Mouse (Mus musculus) heart, postnatal 25 days (tissue): Measurements from ENCODE around the gene Cplx3. TPM values are rescaled to one million over a fixed set of nuclear protein-coding genes. Genes with fewer than 3 reads are reported as not detected.

Source experiments
- DNase-seq: peaks from one replicate; pipeline ENCODE4 v3.0.0; 2022; ENCODE audit warnings: low spot score
- intact Hi-C: fragments of 180-260 bp; cut with DNase I; formaldehyde crosslinking; loops from one replicate; pipeline ENCODE4 v1.15.1; 2025
- total RNA-seq, 2 experiments: library from RNA; stranded (reverse); gene quantifications; 2 replicates each; pipeline ENCODE4 v1.2.3; 2021

Gene Cplx3
- not detected for total RNA-seq

DNA sequence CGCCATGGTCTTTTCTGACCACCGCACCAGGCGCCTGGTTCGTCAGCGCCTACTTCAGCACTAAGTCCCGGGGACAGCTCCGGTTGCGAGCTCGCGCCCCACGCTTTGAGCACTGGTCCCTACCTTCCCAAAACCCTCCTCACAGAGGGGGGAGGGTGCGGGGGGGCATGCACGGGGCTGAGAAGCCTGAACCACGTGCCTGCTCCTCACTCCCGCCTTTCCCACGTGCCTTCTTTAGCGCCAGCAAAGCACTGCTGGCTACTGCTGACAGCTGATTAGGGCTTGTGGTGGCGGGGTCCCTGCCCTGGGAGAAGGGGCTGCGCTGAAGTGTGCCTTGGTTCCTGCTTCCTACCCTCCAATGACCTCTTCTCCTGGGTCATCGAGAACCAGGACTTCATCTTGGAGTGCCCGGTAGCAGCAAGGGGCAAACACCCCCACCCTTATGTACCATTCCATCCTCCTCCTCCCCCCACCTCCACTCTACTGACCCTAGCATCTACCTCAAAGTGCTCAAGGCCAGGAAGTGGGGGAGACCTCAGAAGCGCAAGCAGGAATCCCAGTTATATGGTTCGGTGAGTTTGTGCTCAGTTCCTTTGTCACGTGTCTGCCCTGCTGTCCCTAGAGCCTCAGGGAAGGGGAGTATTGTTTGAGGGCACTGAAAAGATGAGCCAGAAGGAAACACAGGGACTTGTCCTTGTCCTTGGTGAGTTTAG lies at the start of gene Cplx3:
Cplx3 (minus strand) TSS at position 143 of the 713 bp plus-strand sequence.
- DNase-seq: no peak
- intact Hi-C loops: no loop called here

DNA sequence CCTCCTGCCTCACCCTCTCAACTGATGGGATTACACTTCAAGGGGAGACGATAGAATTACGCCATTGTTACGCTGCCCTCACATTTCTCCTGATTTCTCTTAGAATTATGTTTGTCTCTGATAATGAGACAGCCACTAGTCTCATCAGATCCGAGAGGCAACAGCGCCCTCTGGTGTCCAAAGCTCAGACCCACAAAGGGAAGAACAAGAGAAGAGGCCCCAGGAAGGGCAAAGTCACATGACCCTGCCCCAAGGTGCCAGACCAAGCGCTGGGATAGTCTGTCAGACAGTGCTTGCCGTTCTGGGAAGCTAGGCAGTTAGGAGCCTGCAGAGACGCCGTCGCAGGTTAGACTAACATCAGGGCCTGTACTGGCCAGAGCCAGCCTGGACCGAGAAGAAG lies 49.7 kb upstream of the Cplx3 start:
- intact Hi-C loops: loop anchor here (1.0 to 5.0 kb wide), 4 partner anchors 26 to 169 kb away; partner anchors contain the start of gene Cox5a
- peak; percentile 77 for DNase-seq

DNA sequence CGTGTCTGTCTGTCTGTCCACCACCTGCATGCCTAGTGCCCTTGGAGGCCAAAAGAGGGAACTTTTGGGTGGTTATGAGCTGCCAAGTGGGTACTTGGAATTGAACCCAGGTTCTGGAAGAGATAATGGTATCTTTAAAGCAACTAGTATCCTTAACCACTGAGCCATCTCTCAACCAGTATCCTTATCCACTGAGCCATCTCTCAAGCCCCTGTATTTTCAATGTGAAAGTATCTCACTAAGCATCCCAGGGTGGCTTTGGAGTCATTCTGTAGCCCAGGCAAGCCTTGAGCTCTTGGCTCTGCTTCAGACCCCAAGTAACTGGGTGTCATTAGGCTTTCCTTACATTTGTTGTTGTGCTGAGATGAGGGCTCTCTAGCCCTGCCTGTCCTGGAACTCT lies 48.9 kb upstream of the Cplx3 start:
- DNase-seq: no peak
- intact Hi-C loops: loop anchor here (1.0 to 5.0 kb wide), 3 partner anchors 26 to 133 kb away; partner anchors contain the start of gene Cox5a

DNA sequence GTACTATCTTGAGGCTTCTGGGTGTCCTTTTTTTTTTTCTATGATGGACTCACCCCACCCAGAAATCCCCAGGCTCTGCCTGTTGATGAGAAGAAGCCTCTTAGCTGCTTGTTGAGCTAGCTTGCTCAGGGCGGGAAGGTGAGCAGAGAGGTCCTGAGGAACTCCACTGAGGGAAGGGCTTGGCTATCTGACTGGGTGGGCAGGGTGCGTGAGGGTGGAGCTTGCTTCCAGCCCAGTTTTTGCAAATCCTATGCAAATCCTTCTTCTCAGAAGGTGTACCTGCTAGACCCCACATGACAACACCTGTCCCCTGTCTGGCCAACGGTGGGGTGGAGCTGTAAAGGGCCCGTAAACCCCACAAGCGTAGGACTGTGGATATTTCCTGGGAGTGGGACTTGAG lies 47.2 kb upstream of the Cplx3 start, which contains the start of gene Csk:
Csk (minus strand) TSS at position 349 of the 400 bp plus-strand sequence.
- intact Hi-C loops: no loop called here
- DNase-seq: no peak

DNA sequence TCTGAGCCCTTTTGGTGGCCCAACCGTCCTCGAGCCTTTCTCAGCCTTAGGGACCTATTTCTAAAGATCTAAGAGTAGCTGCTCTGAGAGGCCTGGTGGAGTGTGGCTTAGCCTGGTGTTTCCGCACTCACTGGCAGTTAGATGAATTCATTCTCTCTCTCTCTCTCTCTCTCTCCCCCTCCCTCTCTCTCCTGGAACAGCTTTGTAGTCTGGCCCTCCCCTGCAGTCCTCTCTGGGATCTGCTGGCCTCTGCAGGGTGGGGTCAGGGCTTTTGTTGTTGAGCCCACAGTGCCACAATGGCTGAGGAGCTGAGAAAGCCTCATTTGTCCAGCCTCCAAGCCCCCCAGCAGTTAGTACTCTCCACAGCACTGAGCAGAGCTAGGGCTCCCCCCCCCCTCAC lies 46.8 kb upstream of the Cplx3 start:
- DNase-seq: no peak
- intact Hi-C loops: no loop called here

DNA sequence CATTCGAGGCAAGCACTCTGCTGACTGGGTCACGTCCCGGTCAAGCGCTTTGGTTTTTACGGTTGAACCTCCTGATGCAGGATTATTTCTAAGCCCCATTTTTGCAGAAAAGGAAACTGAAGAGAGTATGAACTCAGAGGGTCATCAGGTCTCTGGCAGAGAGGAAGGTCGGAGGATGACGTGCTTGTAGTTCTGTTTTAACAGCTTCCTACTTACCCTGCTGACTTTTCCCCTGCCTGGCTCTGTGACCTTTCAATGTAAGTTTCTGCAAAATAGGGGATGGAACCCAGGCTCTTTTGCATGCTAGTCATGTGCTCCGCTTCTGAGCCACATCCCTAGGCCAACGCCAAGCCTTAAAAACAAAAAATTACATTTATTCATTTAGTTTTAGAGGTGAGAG lies 46.3 kb upstream of the Cplx3 start:
- intact Hi-C loops: no loop called here

DNA sequence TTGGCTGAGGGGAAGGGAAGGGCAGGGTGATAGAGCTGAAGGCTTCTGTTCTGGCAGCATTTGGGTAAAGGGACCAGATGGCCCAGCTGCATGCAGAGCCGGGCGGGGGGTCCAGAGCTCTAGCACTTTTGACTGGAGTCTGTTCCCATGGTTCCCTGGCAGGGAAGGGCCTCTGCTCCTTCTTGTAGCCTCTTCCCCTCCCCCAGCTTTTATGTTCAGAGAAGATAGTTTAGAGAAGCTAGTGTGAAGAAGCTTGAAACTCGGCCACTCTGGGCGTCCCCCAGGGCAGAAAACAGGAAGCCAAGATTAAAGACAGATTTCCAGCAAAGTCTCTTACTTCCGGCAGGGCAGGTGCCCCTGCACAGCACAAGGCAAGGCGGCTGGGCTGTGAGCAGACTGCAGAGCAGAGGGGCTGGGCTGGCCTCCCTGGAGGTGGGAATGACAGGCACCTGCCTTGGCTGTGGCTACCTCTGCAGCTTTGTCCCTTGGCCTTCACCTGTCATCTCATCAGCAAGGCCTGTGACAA lies 44.8 kb upstream of the Cplx3 start:
- DNase-seq: no peak
- intact Hi-C loops: no loop called here

More for the DNA sequence above, 46.3 kb upstream of the Cplx3 start:
- no peak for DNase-seq

DNA sequence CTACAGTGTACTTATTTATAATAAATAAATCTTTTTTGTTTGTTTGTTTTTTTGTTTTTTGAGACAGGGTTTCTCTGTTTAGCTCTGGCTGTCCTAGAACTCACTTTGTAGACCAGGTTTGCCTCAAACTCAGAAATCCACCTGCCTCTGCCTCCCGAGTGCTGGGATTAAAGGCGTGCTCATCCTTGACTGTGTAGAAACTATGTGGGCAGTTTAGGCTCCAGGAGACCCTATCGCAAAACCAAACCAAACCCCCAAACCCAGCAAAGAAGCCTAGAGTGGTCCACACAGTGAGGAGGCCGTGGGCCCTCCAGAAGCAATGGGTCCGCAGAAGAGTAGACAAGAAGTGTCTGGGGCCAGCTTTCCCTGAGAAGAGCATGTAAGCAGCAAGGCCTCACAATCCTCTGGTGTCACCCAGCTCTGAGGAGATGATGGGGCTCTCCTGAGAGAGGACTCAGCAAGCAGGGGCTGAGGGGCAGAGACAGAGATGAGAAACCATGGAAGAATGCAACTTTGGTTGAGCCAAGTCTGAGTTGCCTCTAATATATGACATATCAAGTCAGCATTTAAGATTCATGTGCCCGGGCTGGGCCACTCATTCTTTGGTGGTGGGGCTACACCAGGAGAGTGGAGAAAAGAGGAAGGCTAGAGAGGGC lies 44.2 kb upstream of the Cplx3 start:
- intact Hi-C loops: no loop called here
- no peak for DNase-seq

DNA sequence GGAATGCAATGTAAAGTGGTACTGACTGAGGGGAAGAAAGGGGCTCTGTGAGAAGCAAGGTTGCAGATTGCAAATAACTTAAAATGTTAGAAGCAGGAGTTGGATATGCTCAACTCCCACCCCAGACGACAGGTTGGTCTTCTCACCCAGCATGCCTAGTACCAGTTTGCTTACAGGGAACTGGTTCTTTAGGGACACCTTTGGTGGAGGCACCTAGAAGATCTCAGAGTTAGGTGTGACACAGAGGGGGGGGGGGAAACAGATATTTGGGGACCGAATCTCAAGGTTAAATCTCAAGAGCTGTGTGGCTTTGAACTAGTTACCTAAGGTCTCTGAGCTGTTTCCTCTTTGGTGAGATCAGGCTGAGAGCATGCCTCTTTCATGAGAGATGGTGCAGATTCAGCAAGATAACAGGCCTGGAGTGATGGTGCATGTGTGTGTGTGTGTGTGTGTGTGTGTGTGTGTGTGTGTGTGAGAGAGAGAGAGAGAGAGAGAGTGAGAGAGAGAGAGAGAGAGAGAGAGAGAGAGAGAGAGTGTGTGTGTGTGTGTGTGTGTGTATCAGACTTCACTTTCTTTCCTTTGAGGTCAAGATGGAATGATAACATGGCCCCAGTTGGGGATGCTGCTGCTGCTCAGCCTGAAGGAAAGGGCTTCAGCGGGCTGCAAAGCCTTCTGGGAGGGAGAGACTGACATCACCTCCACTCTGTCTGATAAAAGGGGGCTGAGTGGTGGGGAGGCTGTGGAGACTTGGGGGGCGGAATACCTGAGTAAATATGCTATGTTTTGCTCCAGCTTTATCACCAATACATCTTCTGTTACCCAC lies 41.4 kb upstream of the Cplx3 start:
- intact Hi-C loops: no loop called here
- no peak for DNase-seq

DNA sequence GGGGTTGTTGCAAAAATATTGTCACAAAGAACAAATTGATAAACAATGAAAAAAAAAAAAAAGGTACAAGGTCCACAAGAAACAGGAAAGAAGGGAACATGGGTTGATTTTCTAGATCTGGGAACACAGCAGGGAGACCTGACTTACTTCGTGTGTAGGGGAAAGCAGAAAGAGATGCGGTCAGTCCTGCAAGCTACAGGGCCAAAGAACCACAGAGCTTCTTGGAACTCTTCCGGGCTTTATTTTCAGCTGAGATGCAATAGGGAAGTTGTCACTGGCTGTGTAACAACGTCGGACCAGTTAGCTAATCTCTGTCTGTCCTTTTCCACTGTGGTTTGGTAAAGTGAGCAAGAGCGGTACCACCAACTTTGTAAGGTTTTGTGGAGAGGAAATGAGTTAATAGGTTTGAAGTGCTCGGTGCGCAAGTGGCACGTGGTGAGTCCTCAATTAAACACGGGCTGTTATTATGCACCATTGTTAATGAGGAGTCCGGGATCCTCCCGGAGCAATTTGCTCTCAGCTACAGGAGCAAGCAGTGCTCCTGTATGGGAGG lies 40.5 kb upstream of the Cplx3 start:
- intact Hi-C loops: no loop called here
- DNase-seq: no peak

DNA sequence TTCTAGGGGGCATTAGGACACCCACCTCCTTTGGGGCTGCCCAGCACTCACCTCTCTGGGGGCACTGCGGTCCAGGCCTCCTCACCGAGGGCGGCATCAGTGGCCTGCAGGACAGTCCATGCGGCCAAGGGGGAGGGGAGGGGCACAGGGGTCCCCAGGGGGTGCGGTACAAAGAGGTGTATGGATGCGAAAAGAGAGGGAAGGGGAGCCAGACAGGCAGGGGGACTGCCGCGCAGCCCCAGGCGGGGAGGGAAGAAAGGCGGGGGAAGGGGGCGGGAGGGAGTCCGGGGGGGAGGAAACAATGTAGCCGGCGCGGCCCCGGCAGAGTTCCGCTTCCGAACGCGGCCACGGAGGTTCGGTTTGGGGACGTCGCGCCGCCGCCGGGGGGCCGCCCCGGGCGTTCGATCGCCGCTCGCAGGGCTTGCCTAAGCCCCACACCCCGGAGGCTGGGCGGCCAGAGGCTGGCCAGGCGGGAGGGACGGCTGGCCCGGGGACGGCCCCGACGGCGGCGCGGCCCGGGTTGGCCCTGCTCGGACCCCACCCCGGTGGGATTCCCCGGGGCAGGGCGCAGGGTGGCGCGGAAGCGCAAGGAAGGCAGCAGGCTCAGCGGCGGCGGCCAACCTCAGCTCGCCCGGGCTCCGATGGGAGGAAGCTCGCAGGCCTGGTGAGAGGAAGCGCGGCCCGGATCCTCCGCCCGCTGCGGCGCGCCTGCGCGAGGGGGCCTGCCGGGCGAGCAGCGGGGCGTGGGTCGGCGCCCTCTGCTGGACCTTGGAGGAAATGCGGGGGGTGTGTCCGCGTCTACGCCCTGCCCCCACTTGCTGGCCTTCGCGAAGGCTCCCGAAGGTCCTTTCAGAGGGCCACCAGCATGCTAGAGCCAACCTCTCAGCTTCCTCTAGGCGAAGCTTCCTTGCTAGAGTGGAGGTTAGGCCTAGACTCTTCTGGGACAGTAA lies 39.1 kb upstream of the Cplx3 start:
- peak; percentile 91 for DNase-seq
- intact Hi-C loops: loop anchor here (5.0 kb wide), 1 partner anchor 123 kb away; the partner anchor contains the start of gene Cox5a

DNA sequence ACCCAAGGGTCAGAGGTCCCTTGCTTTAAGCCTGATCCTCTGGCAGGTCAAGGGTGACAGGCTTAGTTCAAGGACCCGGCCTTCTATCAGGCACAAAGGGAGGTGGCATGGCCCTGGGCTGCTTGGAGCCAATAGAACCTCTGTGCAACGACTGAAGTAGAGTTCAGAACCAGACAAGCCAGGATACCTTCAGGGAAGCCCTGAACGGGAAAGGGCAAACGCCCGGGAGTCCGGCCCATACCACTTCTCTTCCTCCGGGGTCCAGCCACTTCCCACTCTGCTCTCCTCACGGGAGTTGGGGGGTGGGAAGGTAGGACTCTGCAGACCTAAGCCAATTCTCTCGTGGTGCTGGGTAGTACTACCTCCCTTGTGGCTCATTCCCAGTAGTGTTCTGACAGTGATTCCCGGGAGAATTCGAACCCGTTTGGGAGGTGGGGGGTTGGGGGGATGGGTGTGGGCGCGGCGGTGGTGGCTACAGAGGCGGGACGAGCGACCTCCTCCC lies 38.4 kb upstream of the Cplx3 start:
- DNase-seq: no peak
- intact Hi-C loops: loop anchor here (5.0 kb wide), 1 partner anchor 122 kb away; the partner anchor contains the start of gene Cox5a

DNA sequence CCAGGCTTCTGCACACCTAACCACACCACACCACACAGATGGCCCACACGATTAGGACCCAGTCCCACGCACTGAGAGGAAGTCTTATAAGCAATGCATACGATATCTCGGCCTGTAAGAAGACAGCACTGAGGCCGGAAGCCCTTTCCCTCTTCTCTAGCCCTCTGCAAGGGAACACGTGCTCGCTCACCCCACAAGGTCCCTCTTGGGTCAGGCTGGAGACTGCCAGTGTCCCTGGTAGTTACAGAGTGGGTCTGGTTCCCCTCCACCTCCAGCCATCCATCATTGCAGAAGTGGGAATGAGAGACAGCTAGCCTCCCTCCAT lies 37.7 kb upstream of the Cplx3 start:
- DNase-seq: no peak
- intact Hi-C loops: loop anchor here (5.0 kb wide), 1 partner anchor 122 kb away; the partner anchor contains the start of gene Cox5a

DNA sequence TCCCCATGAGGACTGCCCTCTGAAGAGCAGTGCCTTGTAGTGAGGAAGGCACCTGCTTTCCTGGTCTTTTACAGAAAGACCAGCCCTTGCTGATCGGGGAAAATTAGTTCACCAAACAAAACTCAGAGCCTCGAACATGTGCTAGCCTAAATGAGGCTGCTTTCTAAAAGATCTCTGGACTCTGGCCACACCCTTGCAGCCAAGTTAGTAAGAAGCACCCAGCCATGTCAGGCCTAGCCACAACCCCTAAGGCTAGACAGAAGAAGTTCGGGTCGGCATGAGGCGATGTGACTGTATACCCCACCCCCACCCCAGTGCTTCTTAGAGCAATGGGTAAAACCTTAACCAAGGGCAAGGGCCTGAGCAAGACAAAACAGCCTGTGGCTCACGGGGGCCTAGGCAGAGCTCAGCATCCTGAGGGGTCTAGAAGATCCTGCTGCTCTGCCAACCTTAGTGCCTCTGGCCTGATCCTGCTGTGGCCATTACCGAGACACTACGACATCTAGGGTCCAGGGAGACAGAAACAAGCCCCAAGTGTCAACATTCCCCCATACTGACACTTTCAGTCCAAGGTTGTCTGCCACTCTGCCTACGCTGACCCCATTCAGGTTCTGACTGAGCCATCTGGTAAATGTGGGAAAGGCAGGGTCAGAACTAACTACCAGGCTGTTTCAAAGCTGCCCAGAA lies 37.2 kb upstream of the Cplx3 start:
- intact Hi-C loops: loop anchor here (5.0 kb wide), 1 partner anchor 121 kb away; the partner anchor contains the start of gene Cox5a

DNA sequence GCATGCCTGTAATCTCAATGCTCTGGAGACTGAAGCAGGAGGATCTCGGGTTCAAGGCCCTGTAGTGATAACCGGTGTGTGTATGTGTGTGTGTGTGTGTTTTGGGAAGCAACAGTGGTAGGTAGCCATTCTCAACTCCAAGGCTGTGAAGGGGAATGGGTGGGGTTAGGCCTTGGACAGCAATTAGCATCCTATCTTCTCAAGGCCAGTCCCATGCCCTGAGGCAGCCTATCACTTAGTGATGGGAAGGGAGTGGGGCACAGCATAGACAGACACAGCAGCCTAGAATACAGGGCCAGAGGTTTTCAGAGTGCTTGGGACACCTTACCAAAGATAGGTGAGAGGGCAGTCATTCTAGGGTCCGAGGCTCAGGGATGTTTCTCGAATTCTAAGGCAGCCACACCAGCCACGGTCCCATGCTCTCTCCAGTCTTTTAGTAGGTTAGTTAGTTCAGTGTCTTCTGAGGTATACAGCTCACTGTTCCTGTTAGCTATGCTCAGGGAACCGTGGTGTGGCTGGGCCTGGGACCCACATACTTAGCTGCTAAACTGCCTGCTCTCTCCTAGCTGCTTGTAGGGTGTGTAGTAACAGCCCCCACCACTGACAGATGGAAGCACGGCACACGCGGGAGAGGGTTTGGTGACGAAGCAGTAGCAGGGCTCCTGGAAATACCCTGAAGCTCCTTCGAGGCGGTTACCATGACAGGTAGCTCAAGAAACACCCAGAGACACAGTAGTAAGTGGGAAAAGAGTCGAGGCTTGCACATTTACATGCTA lies 35.9 kb upstream of the Cplx3 start:
- intact Hi-C loops: loop anchor here (5.0 kb wide), 1 partner anchor 120 kb away; the partner anchor contains the start of gene Cox5a

More for the DNA sequence above, 37.2 kb upstream of the Cplx3 start:
- DNase-seq: no peak

DNA sequence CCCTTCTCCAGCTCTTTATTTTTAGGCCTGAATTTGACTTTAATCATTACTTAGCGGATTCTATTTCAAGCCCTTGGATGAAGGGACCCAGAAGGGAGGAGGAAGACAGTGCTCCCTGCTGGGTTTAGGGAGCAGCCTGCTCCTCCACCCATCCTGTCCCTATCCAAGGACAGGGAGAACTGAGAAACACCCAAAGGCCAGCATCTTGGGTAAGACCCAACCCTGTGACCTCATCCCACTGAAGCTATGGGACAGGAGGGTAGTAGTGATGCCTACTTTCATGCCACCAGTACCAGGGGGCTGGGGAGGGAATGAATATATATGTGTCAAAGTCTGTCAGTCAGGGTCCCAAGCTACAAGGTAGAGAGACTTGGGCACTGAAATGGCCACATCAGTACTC lies 34.9 kb upstream of the Cplx3 start:
- DNase-seq: no peak
- intact Hi-C loops: loop anchor here (5.0 kb wide), 1 partner anchor 119 kb away; the partner anchor contains the start of gene Cox5a

More for the DNA sequence above, 35.9 kb upstream of the Cplx3 start:
- no peak for DNase-seq

DNA sequence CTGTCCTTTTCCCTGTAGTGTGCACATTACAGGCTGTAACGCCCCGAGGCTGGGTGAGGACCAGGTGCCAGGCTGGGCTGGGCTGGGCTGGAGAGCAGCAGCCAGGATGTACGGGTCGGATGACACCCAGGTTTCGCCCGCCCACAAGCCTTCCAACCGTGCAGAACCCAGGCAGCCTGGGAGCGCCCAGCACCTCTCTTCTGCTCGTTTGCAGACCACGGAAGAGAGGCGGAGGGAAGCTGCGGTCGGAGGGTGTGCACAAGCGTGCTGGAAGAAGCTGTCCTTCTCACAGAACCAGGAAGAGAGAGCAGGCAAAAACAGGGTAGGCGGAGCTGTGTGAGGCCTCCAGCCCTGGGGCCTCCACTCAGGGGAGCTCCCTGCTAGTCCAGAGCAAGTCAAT lies 34.3 kb upstream of the Cplx3 start:
- peak; percentile 45 for DNase-seq
- intact Hi-C loops: loop anchor here (5.0 kb wide), 1 partner anchor 118 kb away; the partner anchor contains the start of gene Cox5a
